Mouse (Mus musculus): ENCODE results near the gene Zfp639. TPM values are rescaled to one million over a fixed set of nuclear protein-coding genes. Genes with fewer than 3 reads are reported as not detected.

Zfp639 gene
- polyA plus RNA-seq, 1 experiment, result 49.8 TPM

GRCm38 (mm10) chr3:32527181-32527580 lies 17.1 kb downstream of the Zfp639 start:
- TF ChIP-seq POLR2A (IDR thresholded peaks at IDR 0.05; ENCODE audit: insufficient read depth, low read length) (no peak), EP300 (IDR thresholded peaks at IDR 0.05; ENCODE audit: insufficient read depth, low read depth, low read length) (no peak), CTCF (IDR thresholded peaks at IDR 0.05; ENCODE audit: low read depth, low read length) (no peak)
- Histone ChIP-seq H3K36me3 (ENCODE audit: control insufficient read depth, insufficient read depth, low read length, poor library complexity, severe bottlenecking) (no peaks in the 10 kb centered on the region; the same call in 1 of the 2 replicates), H3K27me3 (ENCODE audit: control insufficient read depth, insufficient read depth, low read length, poor library complexity, severe bottlenecking) (no peaks in the 10 kb centered on the region), H3K4me1 (ENCODE audit: control insufficient read depth, insufficient read depth, low read length) (no peaks in the 10 kb centered on the region), H3K9ac (ENCODE audit: low read depth, poor library complexity, severe bottlenecking) (no peak overlapping the region), H3K9me3 (replicated peaks; ENCODE audit: control insufficient read depth, insufficient read depth, low read length, poor library complexity, severe bottlenecking) (peaks cover 27% of the 10 kb centered on the region), H3K4me3 (ENCODE audit: low read depth, low read length) (no peak overlapping the region), H3K27ac (ENCODE audit: insufficient read depth, low read length) (no peak overlapping the region)

GRCm38 (mm10) chr3:32529303-32529898 lies 19.3 kb downstream of the Zfp639 start, which contains the start of gene Mfn1:
Mfn1 (plus strand) TSS chr3:32529465.
- Histone ChIP-seq H3K27ac (ENCODE audit: insufficient read depth, low read length) (no peak within 1 kb of the TSS), H3K9me3 (replicated peaks; ENCODE audit: control insufficient read depth, insufficient read depth, low read length, poor library complexity, severe bottlenecking) (peaks cover 22% of the 10 kb centered on the region), H3K4me1 (ENCODE audit: control insufficient read depth, insufficient read depth, low read length) (no peaks in the 10 kb centered on the region), H3K36me3 (ENCODE audit: control insufficient read depth, insufficient read depth, low read length, poor library complexity, severe bottlenecking) (no peaks in the 10 kb centered on the region; the same call in 1 of the 2 replicates), H3K4me3 (ENCODE audit: low read depth, low read length) (peak within 1 kb of the TSS; percentile 67), H3K27me3 (ENCODE audit: control insufficient read depth, insufficient read depth, low read length, poor library complexity, severe bottlenecking) (no peaks in the 10 kb centered on the region), H3K9ac (ENCODE audit: low read depth, poor library complexity, severe bottlenecking) (peak within 1 kb of the TSS; percentile 45)
- TF ChIP-seq CTCF (IDR thresholded peaks at IDR 0.05; ENCODE audit: low read depth, low read length) (no peak), POLR2A (IDR thresholded peaks at IDR 0.05; ENCODE audit: insufficient read depth, low read length) (no peak), EP300 (IDR thresholded peaks at IDR 0.05; ENCODE audit: insufficient read depth, low read depth, low read length) (no peak)

- H3K27me3 ChIP-seq (ENCODE audit: control insufficient read depth, insufficient read depth, low read length, poor library complexity, severe bottlenecking), result no peaks in the 10 kb centered on the region
- H3K27ac ChIP-seq (ENCODE audit: insufficient read depth, low read length), result no peak overlapping the region
- peak overlapping the region; percentile 40; the same call in 1 of the 2 replicates for H3K9ac ChIP-seq (ENCODE audit: low read depth, poor library complexity, severe bottlenecking)
- H3K4me1 ChIP-seq (ENCODE audit: control insufficient read depth, insufficient read depth, low read length), result no peaks in the 10 kb centered on the region
- peaks cover 4% of the 10 kb centered on the region; the same call in 1 of the 2 replicates for H3K36me3 ChIP-seq (ENCODE audit: control insufficient read depth, insufficient read depth, low read length, poor library complexity, severe bottlenecking)
- TF ChIP-seq CTCF (IDR thresholded peaks at IDR 0.05; ENCODE audit: low read depth, low read length) (no peak), EP300 (IDR thresholded peaks at IDR 0.05; ENCODE audit: insufficient read depth, low read depth, low read length) (no peak), POLR2A (IDR thresholded peaks at IDR 0.05; ENCODE audit: insufficient read depth, low read length) (no peak)
- H3K9me3 ChIP-seq (replicated peaks; ENCODE audit: control insufficient read depth, insufficient read depth, low read length, poor library complexity, severe bottlenecking), result peaks cover 21% of the 10 kb centered on the region
- H3K4me3 ChIP-seq (ENCODE audit: low read depth, low read length), result peak overlapping the region; percentile 67
Observed at GRCm38 (mm10) chr3:32530041-32530440, 20.0 kb downstream of the Zfp639 start.

GRCm38 (mm10) chr3:32535692-32536091 lies 25.6 kb downstream of the Zfp639 start:
- Histone ChIP-seq H3K9me3 (replicated peaks; ENCODE audit: control insufficient read depth, insufficient read depth, low read length, poor library complexity, severe bottlenecking) (no peaks in the 10 kb centered on the region), H3K4me1 (ENCODE audit: control insufficient read depth, insufficient read depth, low read length) (no peaks in the 10 kb centered on the region), H3K27ac (ENCODE audit: insufficient read depth, low read length) (no peak overlapping the region), H3K4me3 (ENCODE audit: low read depth, low read length) (no peak overlapping the region), H3K9ac (ENCODE audit: low read depth, poor library complexity, severe bottlenecking) (no peak overlapping the region), H3K27me3 (ENCODE audit: control insufficient read depth, insufficient read depth, low read length, poor library complexity, severe bottlenecking) (no peaks in the 10 kb centered on the region), H3K36me3 (ENCODE audit: control insufficient read depth, insufficient read depth, low read length, poor library complexity, severe bottlenecking) (peaks cover 8% of the 10 kb centered on the region)
- no peak for TF ChIP-seq POLR2A (IDR thresholded peaks at IDR 0.05; ENCODE audit: insufficient read depth, low read length)
- TF ChIP-seq CTCF (IDR thresholded peaks at IDR 0.05; ENCODE audit: low read depth, low read length), result no peak
- TF ChIP-seq EP300 (IDR thresholded peaks at IDR 0.05; ENCODE audit: insufficient read depth, low read depth, low read length), result no peak

GRCm38 (mm10) chr3:32537556-32537955 lies 27.5 kb downstream of the Zfp639 start:
- Histone ChIP-seq H3K9me3 (replicated peaks; ENCODE audit: control insufficient read depth, insufficient read depth, low read length, poor library complexity, severe bottlenecking) (no peaks in the 10 kb centered on the region), H3K4me3 (ENCODE audit: low read depth, low read length) (no peak overlapping the region), H3K36me3 (ENCODE audit: control insufficient read depth, insufficient read depth, low read length, poor library complexity, severe bottlenecking) (peaks cover 8% of the 10 kb centered on the region), H3K9ac (ENCODE audit: low read depth, poor library complexity, severe bottlenecking) (no peak overlapping the region), H3K27me3 (ENCODE audit: control insufficient read depth, insufficient read depth, low read length, poor library complexity, severe bottlenecking) (no peaks in the 10 kb centered on the region), H3K4me1 (ENCODE audit: control insufficient read depth, insufficient read depth, low read length) (no peaks in the 10 kb centered on the region), H3K27ac (ENCODE audit: insufficient read depth, low read length) (no peak overlapping the region)
- TF ChIP-seq CTCF (IDR thresholded peaks at IDR 0.05; ENCODE audit: low read depth, low read length) (no peak), EP300 (IDR thresholded peaks at IDR 0.05; ENCODE audit: insufficient read depth, low read depth, low read length) (no peak), POLR2A (IDR thresholded peaks at IDR 0.05; ENCODE audit: insufficient read depth, low read length) (no peak)

- peaks cover 8% of the 10 kb centered on the region for H3K36me3 ChIP-seq (ENCODE audit: control insufficient read depth, insufficient read depth, low read length, poor library complexity, severe bottlenecking)
- H3K9ac ChIP-seq (ENCODE audit: low read depth, poor library complexity, severe bottlenecking), result no peak overlapping the region
- no peaks in the 10 kb centered on the region for H3K27me3 ChIP-seq (ENCODE audit: control insufficient read depth, insufficient read depth, low read length, poor library complexity, severe bottlenecking)
- TF ChIP-seq EP300 (IDR thresholded peaks at IDR 0.05; ENCODE audit: insufficient read depth, low read depth, low read length) (no peak), POLR2A (IDR thresholded peaks at IDR 0.05; ENCODE audit: insufficient read depth, low read length) (no peak), CTCF (IDR thresholded peaks at IDR 0.05; ENCODE audit: low read depth, low read length) (no peak)
- H3K4me1 ChIP-seq (ENCODE audit: control insufficient read depth, insufficient read depth, low read length), result no peaks in the 10 kb centered on the region
- no peaks in the 10 kb centered on the region for H3K9me3 ChIP-seq (replicated peaks; ENCODE audit: control insufficient read depth, insufficient read depth, low read length, poor library complexity, severe bottlenecking)
- no peak overlapping the region for H3K27ac ChIP-seq (ENCODE audit: insufficient read depth, low read length)
- H3K4me3 ChIP-seq (ENCODE audit: low read depth, low read length), result no peak overlapping the region
Observed at GRCm38 (mm10) chr3:32538091-32538490, 28.0 kb downstream of the Zfp639 start.

All from ES-Bruce4 (cell line).